Mouse (Mus musculus): Measurements from ENCODE around the gene Tph2. TPM values are rescaled to one million over a fixed set of nuclear protein-coding genes. Genes with fewer than 3 reads are reported as not detected.

Tph2 gene
- total and polyA plus RNA-seq, 2 experiments from 2014 or later, result 7.5 to 9.0 TPM

DNA sequence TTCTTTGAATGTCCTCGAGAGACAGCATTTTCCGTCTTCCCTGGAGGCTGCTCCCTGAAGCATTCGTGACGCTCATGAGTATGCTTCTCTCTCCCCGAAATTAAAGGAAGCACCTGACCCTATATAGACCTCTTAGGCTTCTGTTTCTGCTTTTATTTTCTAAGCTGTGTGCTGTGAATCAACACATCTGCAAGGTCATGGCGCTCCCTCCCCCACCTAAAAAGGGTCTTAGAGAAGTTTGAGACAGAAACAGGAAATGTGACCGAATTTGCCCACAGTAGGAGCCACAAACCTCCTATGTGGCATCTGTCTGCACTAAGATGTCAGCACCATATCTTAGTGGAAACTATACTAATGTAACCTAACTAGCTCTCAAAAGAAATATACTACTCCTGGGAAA lies 124.1 kb downstream of the Tph2 start:
- H3K9ac ChIP-seq (replicated peaks; ENCODE audit: low read length, poor library complexity, severe bottlenecking), result no peak overlapping the region
- H3K9me3 ChIP-seq (ENCODE audit: low read length), result no peaks in the 10 kb centered on the region
- DNase-seq (ENCODE audit: low spot score) (no peak), ATAC-seq (ENCODE audit: low FRiP score) (no peak)
- H3K4me3 ChIP-seq (ENCODE audit: low read depth, low read length), result no peak overlapping the region
- H3K4me1 ChIP-seq (ENCODE audit: insufficient read depth, low read length), result no peaks in the 10 kb centered on the region
- no peak overlapping the region for H3K4me2 ChIP-seq (ENCODE audit: low read depth, low read length, poor library complexity, severe bottlenecking)
- no peak for TF ChIP-seq CTCF (IDR thresholded peaks at IDR 0.05)
- H3K27me3 ChIP-seq (ENCODE audit: insufficient read depth, low read length), result no peaks in the 10 kb centered on the region
- 84% methylated on average over 7 of the region's 7 CpGs for WGBS
- no peak overlapping the region for H3K27ac ChIP-seq (ENCODE audit: low read depth, low read length)
- H3K36me3 ChIP-seq (ENCODE audit: insufficient read depth, low read length), result no peaks in the 10 kb centered on the region

DNA sequence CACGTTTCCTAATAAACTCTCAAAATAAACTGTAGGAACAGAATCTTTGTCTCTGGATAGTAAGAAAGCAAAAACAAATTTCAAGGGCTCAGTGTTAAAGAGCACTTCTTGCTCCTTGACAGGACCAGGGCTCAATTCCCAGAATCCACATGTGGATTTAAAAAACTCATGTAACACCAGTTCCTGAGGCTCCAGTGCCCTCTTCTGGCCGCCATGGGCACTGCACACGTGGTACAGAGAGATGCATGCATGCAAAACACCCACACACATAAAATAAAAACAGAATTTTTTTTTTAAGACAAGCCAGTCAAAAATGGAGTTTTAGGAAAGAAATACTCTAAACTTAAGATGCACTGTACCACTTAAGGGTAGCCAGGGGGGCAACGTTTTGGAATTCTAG lies 133.2 kb downstream of the Tph2 start:
- Histone ChIP-seq H3K27ac (ENCODE audit: low read depth, low read length) (no peak overlapping the region), H3K9ac (replicated peaks; ENCODE audit: low read length, poor library complexity, severe bottlenecking) (no peak overlapping the region), H3K36me3 (ENCODE audit: insufficient read depth, low read length) (no peaks in the 10 kb centered on the region), H3K4me2 (ENCODE audit: low read depth, low read length, poor library complexity, severe bottlenecking) (no peak overlapping the region), H3K9me3 (ENCODE audit: low read length) (no peaks in the 10 kb centered on the region), H3K4me1 (ENCODE audit: insufficient read depth, low read length) (no peaks in the 10 kb centered on the region), H3K4me3 (ENCODE audit: low read depth, low read length) (no peak overlapping the region), H3K27me3 (ENCODE audit: insufficient read depth, low read length) (no peaks in the 10 kb centered on the region)
- peak; percentile 48 for TF ChIP-seq CTCF (IDR thresholded peaks at IDR 0.05)
- DNase-seq (ENCODE audit: low spot score) (no peak), ATAC-seq (ENCODE audit: low FRiP score) (no peak)
- 54% methylated on average over 4 of the region's 4 CpGs for WGBS

DNA sequence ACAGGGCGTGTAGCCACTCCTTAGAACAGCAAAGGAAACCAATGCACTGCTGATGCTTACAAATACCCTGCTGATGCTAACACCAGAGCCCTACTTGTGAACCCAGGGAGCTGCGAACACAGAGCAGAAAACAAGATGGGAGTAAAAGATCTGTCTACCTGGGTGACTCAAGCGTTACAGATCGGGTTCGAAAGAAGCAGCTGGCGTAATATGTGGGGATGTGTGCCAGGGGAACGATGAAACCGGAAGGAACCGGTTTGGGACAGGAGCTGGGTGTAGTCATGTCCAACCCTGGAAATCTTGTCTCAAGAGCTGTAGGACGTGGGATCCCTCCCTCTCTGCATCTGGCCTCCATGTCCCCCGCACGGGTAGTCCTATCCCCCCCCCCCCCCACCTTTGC lies 134.1 kb downstream of the Tph2 start:
- no peak for TF ChIP-seq CTCF (IDR thresholded peaks at IDR 0.05)
- Histone ChIP-seq H3K4me3 (ENCODE audit: low read depth, low read length) (no peak overlapping the region), H3K27me3 (ENCODE audit: insufficient read depth, low read length) (no peaks in the 10 kb centered on the region), H3K36me3 (ENCODE audit: insufficient read depth, low read length) (no peaks in the 10 kb centered on the region), H3K4me1 (ENCODE audit: insufficient read depth, low read length) (no peaks in the 10 kb centered on the region), H3K27ac (ENCODE audit: low read depth, low read length) (no peak overlapping the region), H3K9me3 (ENCODE audit: low read length) (no peaks in the 10 kb centered on the region), H3K4me2 (ENCODE audit: low read depth, low read length, poor library complexity, severe bottlenecking) (no peak overlapping the region), H3K9ac (replicated peaks; ENCODE audit: low read length, poor library complexity, severe bottlenecking) (no peak overlapping the region)
- WGBS, result 92% methylated on average over 10 of the region's 12 CpGs
- no peak for DNase-seq (ENCODE audit: low spot score)
- peak; percentile 31; the same call in 1 of the 2 replicates for ATAC-seq (ENCODE audit: low FRiP score)

DNA sequence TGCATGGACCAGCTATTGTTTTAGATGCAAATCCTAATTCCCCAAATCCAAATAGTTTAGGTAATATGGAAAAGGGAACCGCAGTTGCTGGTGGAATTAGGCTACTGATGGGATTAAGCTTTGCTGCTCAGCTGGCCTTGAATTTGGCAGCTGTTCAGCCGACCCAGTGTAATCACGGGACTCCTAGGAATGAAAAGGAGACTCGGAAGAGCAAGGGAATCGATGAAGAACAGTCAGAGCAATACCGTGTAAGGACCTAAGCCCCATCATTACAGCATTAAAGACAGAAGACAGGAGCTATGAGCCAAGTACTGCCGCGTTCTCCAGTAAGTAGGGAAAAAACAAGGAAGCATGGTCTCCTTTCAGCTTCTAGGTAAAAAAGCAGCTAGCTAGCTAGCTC lies 134.6 kb downstream of the Tph2 start:
- no peaks in the 10 kb centered on the region for H3K36me3 ChIP-seq (ENCODE audit: insufficient read depth, low read length)

DNA sequence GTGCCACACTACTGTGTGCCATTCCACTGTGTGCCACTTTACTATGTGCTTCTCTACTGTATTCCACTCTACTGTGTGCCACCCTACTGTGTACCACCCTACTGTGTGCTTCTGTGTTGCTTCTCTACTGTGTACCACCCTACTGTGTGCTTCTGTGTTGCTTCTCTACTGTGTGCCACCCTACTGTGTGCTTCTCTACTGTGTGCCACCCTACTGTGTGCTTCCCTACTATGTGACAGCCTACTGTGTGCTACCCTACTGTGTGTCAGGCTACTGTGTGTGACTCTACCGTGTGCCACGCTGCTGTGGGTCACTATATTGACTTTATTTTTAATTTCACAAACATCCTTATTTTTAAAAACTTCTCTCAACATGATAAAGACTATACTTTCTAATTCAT lies 136.3 kb downstream of the Tph2 start:
- ATAC-seq (ENCODE audit: low FRiP score) (no peak), DNase-seq (ENCODE audit: low spot score) (no peak)
- H3K36me3 ChIP-seq (ENCODE audit: insufficient read depth, low read length), result no peaks in the 10 kb centered on the region
- no peak for TF ChIP-seq CTCF (IDR thresholded peaks at IDR 0.05)
- 96% methylated on average over 2 of the region's 2 CpGs for WGBS
- H3K4me3 ChIP-seq (ENCODE audit: low read depth, low read length), result no peak overlapping the region
- H3K27me3 ChIP-seq (ENCODE audit: insufficient read depth, low read length), result no peaks in the 10 kb centered on the region
- no peak overlapping the region for H3K9ac ChIP-seq (replicated peaks; ENCODE audit: low read length, poor library complexity, severe bottlenecking)
- H3K4me2 ChIP-seq (ENCODE audit: low read depth, low read length, poor library complexity, severe bottlenecking), result no peak overlapping the region
- no peak overlapping the region for H3K27ac ChIP-seq (ENCODE audit: low read depth, low read length)
- H3K4me1 ChIP-seq (ENCODE audit: insufficient read depth, low read length), result no peaks in the 10 kb centered on the region
- H3K9me3 ChIP-seq (ENCODE audit: low read length), result no peaks in the 10 kb centered on the region

More for the DNA sequence above, 134.6 kb downstream of the Tph2 start:
- DNase-seq (ENCODE audit: low spot score) (peak; percentile 48), ATAC-seq (ENCODE audit: low FRiP score) (no peak)
- H3K27ac ChIP-seq (ENCODE audit: low read depth, low read length), result no peak overlapping the region
- no peak overlapping the region for H3K4me2 ChIP-seq (ENCODE audit: low read depth, low read length, poor library complexity, severe bottlenecking)
- no peak for TF ChIP-seq CTCF (IDR thresholded peaks at IDR 0.05)
- H3K27me3 ChIP-seq (ENCODE audit: insufficient read depth, low read length), result no peaks in the 10 kb centered on the region
- no peak overlapping the region for H3K9ac ChIP-seq (replicated peaks; ENCODE audit: low read length, poor library complexity, severe bottlenecking)
- no peak overlapping the region for H3K4me3 ChIP-seq (ENCODE audit: low read depth, low read length)
- no peaks in the 10 kb centered on the region for H3K9me3 ChIP-seq (ENCODE audit: low read length)
- no peaks in the 10 kb centered on the region for H3K4me1 ChIP-seq (ENCODE audit: insufficient read depth, low read length)
- 29% methylated on average over 8 of the region's 8 CpGs for WGBS

DNA sequence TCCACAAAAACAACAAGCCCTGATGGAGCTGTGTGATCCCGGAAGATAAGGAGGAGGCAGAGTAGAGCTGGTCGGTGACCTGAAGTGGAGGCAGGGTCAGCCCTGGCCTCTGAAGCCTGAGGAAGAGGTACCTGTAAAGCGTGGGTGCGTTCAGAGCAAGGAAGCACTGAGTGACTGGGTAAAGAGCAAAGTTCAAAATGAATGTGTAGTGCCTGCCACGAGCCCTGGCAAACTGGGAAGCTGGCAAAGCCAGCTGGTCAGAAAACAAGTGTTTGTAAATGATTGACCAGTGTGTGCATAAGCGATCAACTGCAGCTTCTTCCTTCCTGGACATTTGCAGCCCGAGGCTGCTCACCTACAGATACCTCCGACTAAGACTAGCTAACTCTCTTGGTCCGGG lies 149.1 kb downstream of the Tph2 start:
- Histone ChIP-seq H3K27ac (ENCODE audit: low read depth, low read length) (no peak overlapping the region), H3K36me3 (ENCODE audit: insufficient read depth, low read length) (no peaks in the 10 kb centered on the region), H3K27me3 (ENCODE audit: insufficient read depth, low read length) (no peaks in the 10 kb centered on the region), H3K9me3 (ENCODE audit: low read length) (no peaks in the 10 kb centered on the region), H3K4me3 (ENCODE audit: low read depth, low read length) (no peak overlapping the region), H3K4me2 (ENCODE audit: low read depth, low read length, poor library complexity, severe bottlenecking) (no peak overlapping the region), H3K4me1 (ENCODE audit: insufficient read depth, low read length) (no peaks in the 10 kb centered on the region), H3K9ac (replicated peaks; ENCODE audit: low read length, poor library complexity, severe bottlenecking) (no peak overlapping the region)
- ATAC-seq (ENCODE audit: low FRiP score) (no peak), DNase-seq (ENCODE audit: low spot score) (no peak)
- WGBS, result 90% methylated on average over 9 of the region's 9 CpGs
- no peak for TF ChIP-seq CTCF (IDR thresholded peaks at IDR 0.05)

Other genes starting within 250 kb of the Tph2 start
- 6.5 and 11.0 TPM in 2 replicates for gene Tbc1d15, start 66.4 kb upstream of the Tph2 start, total RNA-seq (2014; rRNA removed)
- 27.2 and 28.3 TPM in 2 replicates for gene Tbc1d15, start 66.4 kb upstream of the Tph2 start, polyA plus RNA-seq (2015; fragmentation: Nextera tagmentation; extraction: Ambion mirVana)
- gene Rab21, start 130.6 kb upstream of the Tph2 start, total RNA-seq (2014; rRNA removed), result 30.2 and 44.0 TPM in 2 replicates
- 9.8 and 11.4 TPM in 2 replicates for gene Rab21, start 130.6 kb upstream of the Tph2 start, polyA plus RNA-seq (2015; fragmentation: Nextera tagmentation; extraction: Ambion mirVana)
- 22.1 and 29.0 TPM in 2 replicates for gene Tmem19, start 177.5 kb upstream of the Tph2 start, total RNA-seq (2014; rRNA removed)
- 36.6 and 37.4 TPM in 2 replicates for gene Tmem19, start 177.5 kb upstream of the Tph2 start, polyA plus RNA-seq (2015; fragmentation: Nextera tagmentation; extraction: Ambion mirVana)
- gene Thap2, start 199.4 kb upstream of the Tph2 start, total RNA-seq (2014; rRNA removed), result 10.4 and 12.2 TPM in 2 replicates
- 9.1 and 9.9 TPM in 2 replicates for gene Thap2, start 199.4 kb upstream of the Tph2 start, polyA plus RNA-seq (2015; fragmentation: Nextera tagmentation; extraction: Ambion mirVana)
- 43.2 and 50.1 TPM in 2 replicates for gene Zfc3h1, start 199.9 kb upstream of the Tph2 start, total RNA-seq (2014; rRNA removed)
- gene Zfc3h1, start 199.9 kb upstream of the Tph2 start, polyA plus RNA-seq (2015; fragmentation: Nextera tagmentation; extraction: Ambion mirVana), result 8.1 and 10.6 TPM in 2 replicates